Mouse (Mus musculus) ES-Bruce4 (cell line): ENCODE results near the gene Gm973.
"Not testable (repeated sequence)": the region's sequence is repeated elsewhere in the genome, so short reads cannot be mapped to it uniquely, and the experiment has no call there.

Experiments
- CTCF ChIP-seq: IDR thresholded peaks from one replicate; pipeline ENCODE4 v1.8.1; 2011; ENCODE audit warnings: low read depth, low read length
- EP300 ChIP-seq: IDR thresholded peaks from 2 replicates; pipeline ENCODE4 v1.6.1; 2011; ENCODE audit warnings: low read depth, low read length; ENCODE audit not compliant: insufficient read depth
- POLR2A ChIP-seq: IDR thresholded peaks from one replicate; pipeline ENCODE4 v1.8.1; 2011; ENCODE audit warnings: low read length; ENCODE audit not compliant: insufficient read depth

GRCm38 (mm10) chr1:59630356-59630755 lies 114.3 kb downstream of the Gm973 start:
- not testable (repeated sequence) for TF ChIP-seq POLR2A, EP300, CTCF
